Mouse (Mus musculus) lung, embryonic 14.5 days (tissue): ENCODE measurements around the gene Selplg. TPM values are rescaled to one million over a fixed set of nuclear protein-coding genes. Genes with fewer than 3 reads are reported as not detected.

ENCODE experiments used
- ATAC-seq: fragments of 200-750 bp; cut with Nextera tagmentation; 2 replicates; pipeline ENCODE4 v1.8.0; 2017; ENCODE audit warnings: mild to moderate bottlenecking, moderate TSS enrichment, moderate library complexity; ENCODE audit not compliant: insufficient read depth
- DNase-seq: peaks from one replicate; pipeline ENCODE4 v3.0.0-alpha.2; 2015
- H3K27ac ChIP-seq: fragments of 300-500 bp; sonication (generic); 2 replicates; pipeline ENCODE4 v1.5.1; 2014; ENCODE audit warnings: low read depth, mild to moderate bottlenecking, moderate library complexity
- H3K27me3 ChIP-seq: fragments of 300-500 bp; sonication (generic); 2 replicates; pipeline ENCODE4 v1.6.1; 2014; ENCODE audit warnings: low read length, control low read depth; ENCODE audit not compliant: insufficient read depth
- H3K36me3 ChIP-seq: fragments of 300-500 bp; sonication (generic); 2 replicates; pipeline ENCODE4 v1.6.1; 2014; ENCODE audit warnings: control low read depth; ENCODE audit not compliant: insufficient read depth
- H3K4me1 ChIP-seq: fragments of 300-500 bp; sonication (generic); 2 replicates; pipeline ENCODE4 v1.6.1; 2014; ENCODE audit warnings: antibody characterized with exemption, control low read depth; ENCODE audit not compliant: insufficient read depth
- H3K4me2 ChIP-seq: fragments of 300-500 bp; sonication (generic); 2 replicates; pipeline ENCODE4 v1.6.1; 2014; ENCODE audit warnings: mild to moderate bottlenecking
- H3K4me3 ChIP-seq: fragments of 300-500 bp; sonication (generic); 2 replicates; pipeline ENCODE4 v1.5.1; 2014; ENCODE audit warnings: low read depth, low read length
- H3K9ac ChIP-seq: fragments of 300-500 bp; sonication (generic); 2 replicates; pipeline ENCODE4 v1.6.1; 2014
- H3K9me3 ChIP-seq: fragments of 300-500 bp; sonication (generic); 2 replicates; pipeline ENCODE4 v1.6.1; 2016; ENCODE audit warnings: low read depth, low read length, control low read depth
- CTCF ChIP-seq: IDR thresholded peaks from 2 replicates; pipeline ENCODE4 v1.5.1; 2016; ENCODE audit warnings: antibody characterized with exemption, low read depth
- WGBS: fragments of 180-500 bp; shearing (Covaris S2); extraction: QIAGEN DNeasy Blood & Tissue Kit; methylation state at CpG from one replicate; pipeline ENCODE4 v1.1.7; 2014; 5-methylcytosine and 5-hydroxymethylcytosine counted together
- polyA plus RNA-seq: library from polyadenylated mRNA; unstranded; fragments of >200 nt; fragmentation: Nextera tagmentation; extraction: Ambion mirVana; gene quantifications from 2 replicates; pipeline ENCODE4 v1.2.1, GENCODE M21; 2014

Selplg gene
- polyA plus RNA-seq, 1 experiment from 2014 or later = 3.4 TPM

GRCm38 (mm10) chr5:113776896-113777226 lies 55.6 kb downstream of the Selplg start:
- H3K27ac ChIP-seq = no peak overlapping the region
- H3K36me3 ChIP-seq = peaks cover 43% of the 10 kb centered on the region
- DNase-seq (no peak), ATAC-seq (no peak)
- no peaks in the 10 kb centered on the region for H3K9me3 ChIP-seq
- WGBS = 82% methylated on average over 8 of the region's 8 CpGs
- no peak overlapping the region for H3K9ac ChIP-seq
- H3K27me3 ChIP-seq = no peaks in the 10 kb centered on the region
- H3K4me2 ChIP-seq = no peak overlapping the region
- TF ChIP-seq CTCF = no peak
- H3K4me1 ChIP-seq = no peaks in the 10 kb centered on the region
- H3K4me3 ChIP-seq = no peak overlapping the region

GRCm38 (mm10) chr5:113776128-113776895 lies 56.1 kb downstream of the Selplg start:
- no peak for ATAC-seq
- H3K36me3 ChIP-seq = peaks cover 43% of the 10 kb centered on the region
- no peak overlapping the region for H3K9ac ChIP-seq
- H3K27ac ChIP-seq = no peak overlapping the region
- no peaks in the 10 kb centered on the region for H3K9me3 ChIP-seq
- 87% methylated on average over 15 of the region's 15 CpGs for WGBS
- no peaks in the 10 kb centered on the region for H3K4me1 ChIP-seq
- H3K4me3 ChIP-seq = no peak overlapping the region
- no peak for TF ChIP-seq CTCF
- DNase-seq = no peak
- no peaks in the 10 kb centered on the region for H3K27me3 ChIP-seq
- no peak overlapping the region for H3K4me2 ChIP-seq

GRCm38 (mm10) chr5:113775585-113775984 lies 56.9 kb downstream of the Selplg start:
- DNase-seq (no peak), ATAC-seq (no peak)
- no peak overlapping the region for H3K27ac ChIP-seq
- WGBS = 89% methylated on average over 10 of the region's 10 CpGs
- H3K27me3 ChIP-seq = no peaks in the 10 kb centered on the region
- H3K9me3 ChIP-seq = no peaks in the 10 kb centered on the region
- H3K4me2 ChIP-seq = no peak overlapping the region
- H3K36me3 ChIP-seq = peaks cover 43% of the 10 kb centered on the region
- H3K4me1 ChIP-seq = no peaks in the 10 kb centered on the region
- no peak overlapping the region for H3K9ac ChIP-seq
- H3K4me3 ChIP-seq = no peak overlapping the region
- TF ChIP-seq CTCF = no peak

GRCm38 (mm10) chr5:113773664-113774063 lies 58.8 kb downstream of the Selplg start:
- TF ChIP-seq CTCF = peak; percentile 97
- peaks cover 43% of the 10 kb centered on the region for H3K36me3 ChIP-seq
- H3K4me3 ChIP-seq = peak overlapping the region; percentile 99
- peak overlapping the region; percentile 95 for H3K4me2 ChIP-seq
- no peak overlapping the region for H3K9ac ChIP-seq
- no peaks in the 10 kb centered on the region for H3K9me3 ChIP-seq
- WGBS = 1% methylated on average over 7 of the region's 7 CpGs
- no peak overlapping the region for H3K27ac ChIP-seq
- no peaks in the 10 kb centered on the region for H3K27me3 ChIP-seq
- no peaks in the 10 kb centered on the region for H3K4me1 ChIP-seq
- ATAC-seq = 0 out of 2 replicates have a peak, but pooled peaks have one; percentile 18
- DNase-seq = peak; percentile 94

- Histone ChIP-seq H3K4me3 (peak overlapping the region; percentile 99), H3K9me3 (no peaks in the 10 kb centered on the region), H3K4me1 (no peaks in the 10 kb centered on the region), H3K4me2 (peak overlapping the region; percentile 95), H3K27ac (peak overlapping the region; percentile 99; the same call in 1 of the 2 replicates), H3K36me3 (peaks cover 43% of the 10 kb centered on the region), H3K27me3 (no peaks in the 10 kb centered on the region), H3K9ac (peak overlapping the region; percentile 65)
- no peak for TF ChIP-seq CTCF
- no peak for DNase-seq
- peak; percentile 25 for ATAC-seq
- under 1% methylated on average over 28 of the region's 38 CpGs for WGBS
Measured at GRCm38 (mm10) chr5:113772905-113773519, 59.4 kb downstream of the Selplg start.

GRCm38 (mm10) chr5:113772450-113772895 lies 60.0 kb downstream of the Selplg start, which contains the start of the genes Sart3 and Iscu:
TSS of gene Sart3 (minus strand) at chr5:113772510.
TSS of gene Iscu (plus strand) at chr5:113772748.
- TF ChIP-seq CTCF = no peak
- Histone ChIP-seq H3K36me3 (peaks cover 41% of the 10 kb centered on the region), H3K27ac (peak within 1 kb of the TSS; percentile 99), H3K4me3 (peak within 1 kb of the TSS; percentile 99), H3K9ac (peak within 1 kb of the TSS; percentile 92), H3K4me2 (peak within 1 kb of the TSS; percentile 95), H3K27me3 (no peaks in the 10 kb centered on the region), H3K9me3 (no peaks in the 10 kb centered on the region), H3K4me1 (no peaks in the 10 kb centered on the region)
- ATAC-seq = peak; percentile 87
- under 1% methylated on average over 49 of the region's 49 CpGs for WGBS
- peak; percentile 99 for DNase-seq
